Comparison of ENCODE assay signal across 8 mouse cellular contexts in genomic region chr16:34456314-34456713, GRCm38 (mm10).
DNase-seq lines count a peak whose midpoint lies in the region; ATAC-seq and TF ChIP-seq lines count a peak whose summit lies in the region.

No protein-coding gene starts in this region.

- no peak overlapping the region for H3K4me3 ChIP-seq in kidney, postnatal 0 days (replicated peaks; ENCODE audit: low read depth, low read length)
- no peak overlapping the region for H3K4me3 ChIP-seq in kidney, embryonic 15.5 days (replicated peaks)
- H3K4me3 ChIP-seq in forebrain, postnatal 0 days (ENCODE audit: low read depth, low read length), result no peak overlapping the region
- no peak overlapping the region for H3K4me3 ChIP-seq in lung, postnatal 0 days (ENCODE audit: low read depth, low read length)

- TF ChIP-seq CTCF in kidney, postnatal 0 days (IDR thresholded peaks at IDR 0.05; ENCODE audit: low read depth), result no peak
- TF ChIP-seq CTCF in forebrain, postnatal 0 days (IDR thresholded peaks at IDR 0.05; ENCODE audit: low read depth), result no peak
- no peak for TF ChIP-seq CTCF in lung, postnatal 0 days (IDR thresholded peaks at IDR 0.05)

- no peak for ATAC-seq in kidney, postnatal 0 days (replicated peaks; ENCODE audit: low FRiP score, low read depth)
- no peak for ATAC-seq in kidney, embryonic 15.5 days (replicated peaks; ENCODE audit: low FRiP score)
- ATAC-seq in forebrain, postnatal 0 days, result peak; percentile 64
- peak; percentile 75 for ATAC-seq in lung, postnatal 0 days
- no peak for ATAC-seq in monocyte, adult 5-6 weeks (replicated peaks; ENCODE audit: insufficient number of reproducible peaks, low FRiP score, low TSS enrichment, poor library complexity, severe bottlenecking)

- no peaks in the 10 kb centered on the region for H3K4me1 ChIP-seq in kidney, postnatal 0 days (replicated peaks; ENCODE audit: insufficient read depth, low read length)
- peaks cover 13% of the 10 kb centered on the region for H3K4me1 ChIP-seq in kidney, embryonic 15.5 days
- no peaks in the 10 kb centered on the region for H3K4me1 ChIP-seq in forebrain, postnatal 0 days (ENCODE audit: insufficient read depth)
- H3K4me1 ChIP-seq in lung, postnatal 0 days (ENCODE audit: insufficient read depth, low read depth, low read length), result no peaks in the 10 kb centered on the region

- DNase-seq in kidney, postnatal 0 days (ENCODE audit: low spot score), result peak; percentile 41
- DNase-seq in adrenal gland, adult (ENCODE audit: inconsistent age in 2 of 2, low spot score in 1 of 2), result peak; percentile 59 to 90
- peak; percentile 57 for DNase-seq in forebrain, postnatal 0 days
- DNase-seq in lung, postnatal 0 days (ENCODE audit: low spot score), result peak; percentile 65
- DNase-seq in left cerebral cortex, adult 18-20 months (ENCODE audit: low spot score in 2 of 2), result no peak
- no peak for DNase-seq in layer of hippocampus, adult 8-10 months (ENCODE audit: low spot score in 2 of 2)

- H3K9ac ChIP-seq in kidney, postnatal 0 days (ENCODE audit: low read depth, low read length), result no peak overlapping the region
- H3K9ac ChIP-seq in kidney, embryonic 15.5 days, result no peak overlapping the region
- no peak overlapping the region for H3K9ac ChIP-seq in forebrain, postnatal 0 days
- no peak overlapping the region for H3K9ac ChIP-seq in lung, postnatal 0 days (replicated peaks; ENCODE audit: low read depth)

- H3K4me2 ChIP-seq in kidney, postnatal 0 days (ENCODE audit: low read length), result no peak overlapping the region
- no peak overlapping the region for H3K4me2 ChIP-seq in kidney, embryonic 15.5 days
- H3K4me2 ChIP-seq in forebrain, postnatal 0 days (ENCODE audit: low read depth), result no peak overlapping the region
- no peak overlapping the region for H3K4me2 ChIP-seq in lung, postnatal 0 days (replicated peaks; ENCODE audit: low read depth, low read length)

- H3K27me3 ChIP-seq in kidney, postnatal 0 days (ENCODE audit: insufficient read depth, low read length), result no peaks in the 10 kb centered on the region
- no peaks in the 10 kb centered on the region for H3K27me3 ChIP-seq in kidney, embryonic 15.5 days
- H3K27me3 ChIP-seq in forebrain, postnatal 0 days (ENCODE audit: insufficient read depth, low read length), result no peaks in the 10 kb centered on the region
- no peaks in the 10 kb centered on the region for H3K27me3 ChIP-seq in lung, postnatal 0 days (replicated peaks; ENCODE audit: insufficient read depth, low read length)

- H3K36me3 ChIP-seq in kidney, postnatal 0 days (ENCODE audit: insufficient read depth, low read length), result no peaks in the 10 kb centered on the region
- H3K36me3 ChIP-seq in kidney, embryonic 15.5 days, result no peaks in the 10 kb centered on the region
- no peaks in the 10 kb centered on the region for H3K36me3 ChIP-seq in forebrain, postnatal 0 days (ENCODE audit: insufficient read depth)
- no peaks in the 10 kb centered on the region for H3K36me3 ChIP-seq in lung, postnatal 0 days (ENCODE audit: insufficient read depth, low read length)

- WGBS in kidney, postnatal 0 days, result 47% methylated on average over 7 of the region's 7 CpGs
- 39% methylated on average over 7 of the region's 7 CpGs for WGBS in kidney, embryonic 15.5 days
- 25% methylated on average over 7 of the region's 7 CpGs for WGBS in forebrain, postnatal 0 days
- WGBS in lung, postnatal 0 days, result 32% methylated on average over 7 of the region's 7 CpGs

- no peaks in the 10 kb centered on the region for H3K9me3 ChIP-seq in kidney, postnatal 0 days (replicated peaks; ENCODE audit: low read length)
- no peaks in the 10 kb centered on the region for H3K9me3 ChIP-seq in kidney, embryonic 15.5 days (replicated peaks)
- H3K9me3 ChIP-seq in forebrain, postnatal 0 days (ENCODE audit: low read length), result no peaks in the 10 kb centered on the region
- H3K9me3 ChIP-seq in lung, postnatal 0 days (ENCODE audit: low read length), result no peaks in the 10 kb centered on the region

- no peak for TF ChIP-seq EP300 in lung, postnatal 0 days (IDR thresholded peaks at IDR 0.05)

- no peak overlapping the region for H3K27ac ChIP-seq in kidney, postnatal 0 days
- H3K27ac ChIP-seq in kidney, embryonic 15.5 days, result no peak overlapping the region
- no peak overlapping the region for H3K27ac ChIP-seq in forebrain, postnatal 0 days (ENCODE audit: low read depth, low read length)
- no peak overlapping the region for H3K27ac ChIP-seq in lung, postnatal 0 days (ENCODE audit: low read length)

Comparison
In these comparisons a context has a peak if more than half of its experiments do, and no peak if none do; other contexts are left out.
1. ATAC-seq: peak in forebrain, postnatal 0 days (single experiment) and lung, postnatal 0 days (single experiment); none in kidney, postnatal 0 days (single experiment), kidney, embryonic 15.5 days (single experiment) and monocyte, adult 5-6 weeks (single experiment).
2. DNase-seq: peak in kidney, postnatal 0 days (single experiment), adrenal gland, adult (2 of 2), forebrain, postnatal 0 days (single experiment) and lung, postnatal 0 days (single experiment); none in left cerebral cortex, adult 18-20 months (0 of 2) and layer of hippocampus, adult 8-10 months (0 of 2).